Mouse (Mus musculus): ENCODE measurements around the gene Ptgdr. TPM values are rescaled to one million over a fixed set of nuclear protein-coding genes. Genes with fewer than 3 reads are reported as not detected.
"Not testable (repeated sequence)": the region's sequence is repeated elsewhere in the genome, so short reads cannot be mapped to it uniquely, and the experiment has no call there.

Ptgdr gene
- not detected in 2 replicates for polyA plus RNA-seq (2015; fragmentation: Nextera tagmentation; extraction: Ambion mirVana)

GRCm38 (mm10) chr14:44858868-44859613, at the start of gene Ptgdr:
Gene Ptgdr, minus strand, starts transcription at chr14:44859375.
- peak within 1 kb of the TSS; percentile 35 for H3K4me3 ChIP-seq (replicated peaks)
- no peaks in the 10 kb centered on the region for H3K36me3 ChIP-seq
- 1% methylated on average over 32 of the region's 32 CpGs for WGBS
- peaks cover 8% of the 10 kb centered on the region for H3K4me1 ChIP-seq
- no peak within 1 kb of the TSS for H3K27ac ChIP-seq
- ATAC-seq (replicated peaks; ENCODE audit: low FRiP score), result peak; percentile 49; the same call in 1 of the 2 replicates
- peaks cover 29% of the 10 kb centered on the region for H3K27me3 ChIP-seq
- H3K9ac ChIP-seq, result peak within 1 kb of the TSS; percentile 10; the same call in 1 of the 2 replicates
- H3K4me2 ChIP-seq, result peak within 1 kb of the TSS; percentile 61
- no peaks in the 10 kb centered on the region for H3K9me3 ChIP-seq (replicated peaks)

DNA sequence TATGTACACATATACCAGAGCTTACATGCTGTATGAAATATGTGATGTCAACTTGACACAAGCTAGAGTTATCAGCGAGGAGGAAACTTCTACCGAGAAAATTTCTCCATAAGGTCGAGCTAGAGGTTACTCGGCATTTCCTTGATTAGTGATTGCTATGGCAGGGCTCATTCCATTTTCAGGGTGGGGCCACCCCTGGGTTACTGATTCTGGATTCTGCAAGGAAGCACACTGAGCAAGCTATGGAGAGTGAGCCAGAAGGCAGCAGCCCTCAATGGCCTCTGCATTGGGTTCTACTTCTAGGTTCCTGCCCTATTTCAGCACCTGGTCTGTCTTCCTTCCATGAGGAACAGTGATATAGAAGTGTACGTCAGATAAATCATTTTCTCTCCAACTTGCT, 48.6 kb upstream of the Ptgdr start:
- Histone ChIP-seq H3K4me2 (no peak overlapping the region), H3K9me3 (replicated peaks) (no peaks in the 10 kb centered on the region), H3K9ac (no peak overlapping the region), H3K27me3 (no peaks in the 10 kb centered on the region), H3K4me1 (no peaks in the 10 kb centered on the region), H3K27ac (no peak overlapping the region), H3K4me3 (replicated peaks) (no peak overlapping the region), H3K36me3 (no peaks in the 10 kb centered on the region)
- no peak for ATAC-seq (replicated peaks; ENCODE audit: low FRiP score)
- 78% methylated on average over 5 of the region's 5 CpGs for WGBS

GRCm38 (mm10) chr14:44904199-44904598, 45.0 kb upstream of the Ptgdr start:
- H3K36me3 ChIP-seq, result no peaks in the 10 kb centered on the region
- H3K4me1 ChIP-seq, result no peaks in the 10 kb centered on the region
- H3K9ac ChIP-seq, result no peak overlapping the region
- H3K4me2 ChIP-seq, result no peak overlapping the region
- no peak overlapping the region for H3K4me3 ChIP-seq (replicated peaks)
- H3K27ac ChIP-seq, result no peak overlapping the region
- no peaks in the 10 kb centered on the region for H3K9me3 ChIP-seq (replicated peaks)
- no peaks in the 10 kb centered on the region for H3K27me3 ChIP-seq
- 92% methylated on average over 4 of the region's 4 CpGs for WGBS
- no peak for ATAC-seq (replicated peaks; ENCODE audit: low FRiP score)

DNA sequence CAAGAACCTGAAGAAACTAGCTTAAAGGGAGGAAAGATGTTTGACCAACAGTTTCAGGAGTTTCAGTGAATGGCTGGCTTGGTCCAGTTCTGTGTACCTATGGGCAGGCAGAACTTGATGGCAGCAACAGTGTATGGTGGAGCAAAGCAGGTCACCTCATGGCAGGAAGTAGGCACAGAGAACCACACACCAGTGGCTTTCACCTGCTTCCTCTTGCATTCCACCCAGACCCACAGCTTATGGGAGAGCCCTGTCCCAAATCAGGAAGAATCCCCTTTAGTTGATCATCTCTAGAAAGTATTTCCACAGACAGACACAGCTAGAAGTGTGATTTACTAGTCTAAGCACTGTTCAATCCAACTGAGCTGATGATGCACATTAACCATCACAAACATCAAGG, 42.6 kb upstream of the Ptgdr start:
- not testable (repeated sequence) for ATAC-seq (replicated peaks; ENCODE audit: low FRiP score); H3K4me1 ChIP-seq; H3K36me3 ChIP-seq; H3K9me3 ChIP-seq (replicated peaks); H3K4me2 ChIP-seq; H3K4me3 ChIP-seq (replicated peaks); H3K9ac ChIP-seq; H3K27ac ChIP-seq; H3K27me3 ChIP-seq

DNA sequence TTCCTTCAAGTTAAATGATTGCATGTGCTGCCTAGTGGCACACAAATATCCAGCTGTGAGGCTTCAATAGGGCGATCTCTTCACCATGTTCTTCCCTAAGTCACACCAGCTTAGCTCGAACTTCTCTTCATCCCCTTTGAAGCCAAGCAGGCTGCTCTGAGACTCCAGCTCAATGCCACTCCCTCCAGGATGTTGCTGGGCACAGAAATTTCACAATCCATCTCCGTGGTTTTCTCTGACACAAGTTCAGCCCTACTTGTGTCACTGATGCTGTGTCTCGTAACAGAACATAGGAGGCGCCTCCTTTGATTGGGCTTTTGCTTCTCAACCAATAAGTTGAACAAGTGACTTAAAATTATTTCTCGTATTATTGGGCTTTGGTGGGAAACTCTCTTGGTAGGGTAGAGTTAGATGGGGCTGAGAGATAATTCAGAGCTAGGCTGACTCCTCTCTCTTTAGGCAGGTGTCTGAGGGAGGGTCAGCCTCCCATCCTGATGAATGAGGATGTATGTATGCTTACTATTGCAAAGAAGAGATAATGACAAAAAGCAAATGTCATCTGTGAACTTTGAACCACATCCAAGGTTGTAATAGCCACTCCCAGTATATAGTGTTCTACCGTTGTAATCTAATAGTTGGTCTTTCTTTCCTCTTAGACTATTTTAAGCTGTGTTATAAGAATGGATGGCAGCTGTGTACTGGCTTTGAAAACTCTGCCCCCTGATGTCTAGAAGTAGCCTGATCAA, 32.4 kb upstream of the Ptgdr start:
- H3K27ac ChIP-seq, result no peak overlapping the region
- WGBS, result 79% methylated on average over 7 of the region's 7 CpGs
- H3K9me3 ChIP-seq (replicated peaks), result no peaks in the 10 kb centered on the region
- H3K27me3 ChIP-seq, result no peaks in the 10 kb centered on the region
- H3K36me3 ChIP-seq, result no peaks in the 10 kb centered on the region
- no peak overlapping the region for H3K4me3 ChIP-seq (replicated peaks)
- H3K4me2 ChIP-seq, result no peak overlapping the region
- no peak for ATAC-seq (replicated peaks; ENCODE audit: low FRiP score)
- no peaks in the 10 kb centered on the region for H3K4me1 ChIP-seq
- H3K9ac ChIP-seq, result no peak overlapping the region

DNA sequence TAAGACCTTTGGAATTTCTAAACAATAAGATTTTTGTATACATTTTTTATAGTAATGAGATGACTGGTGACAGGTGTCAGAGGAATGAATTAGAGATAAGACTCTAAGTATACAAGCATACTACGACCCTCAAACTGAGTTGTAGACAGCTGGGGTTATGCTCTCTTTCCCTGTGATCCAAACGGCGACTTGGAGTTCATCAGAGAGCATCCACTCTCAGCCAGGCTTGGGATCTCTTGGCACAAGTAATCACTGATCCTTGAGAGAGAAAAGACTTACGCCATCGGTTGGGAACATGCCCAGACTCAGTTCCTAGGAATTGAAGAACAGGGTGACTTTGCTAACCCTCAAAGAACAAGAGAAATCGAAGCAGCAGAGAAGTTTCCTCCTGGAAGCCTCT, 10.5 kb upstream of the Ptgdr start:
- Histone ChIP-seq H3K4me3 (replicated peaks) (no peak overlapping the region), H3K9ac (no peak overlapping the region), H3K4me1 (no peaks in the 10 kb centered on the region), H3K9me3 (replicated peaks) (no peaks in the 10 kb centered on the region), H3K27me3 (no peaks in the 10 kb centered on the region), H3K36me3 (no peaks in the 10 kb centered on the region), H3K4me2 (no peak overlapping the region), H3K27ac (no peak overlapping the region)
- no peak for ATAC-seq (replicated peaks; ENCODE audit: low FRiP score)
- 75% methylated on average over 6 of the region's 6 CpGs for WGBS

DNA sequence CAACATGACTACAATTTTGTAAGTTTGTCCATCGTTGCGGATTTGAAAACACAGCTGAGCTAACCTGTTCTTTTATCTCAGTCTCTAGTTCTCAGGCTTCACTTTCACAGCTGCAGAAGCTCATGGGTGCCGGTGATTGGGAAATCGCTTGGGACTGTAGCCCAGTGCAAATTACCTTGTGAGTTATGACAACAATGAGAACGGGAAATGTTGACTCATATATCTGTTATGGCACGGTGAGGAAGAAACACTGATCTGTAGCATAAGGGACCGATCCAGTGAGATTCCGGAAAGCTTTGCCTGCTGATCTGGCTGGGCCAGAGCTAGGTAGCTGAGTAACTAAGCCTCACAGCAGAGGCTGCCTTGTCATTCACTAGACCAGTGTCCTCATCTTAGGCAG, 6.5 kb upstream of the Ptgdr start:
- Histone ChIP-seq H3K9me3 (replicated peaks) (no peaks in the 10 kb centered on the region), H3K36me3 (no peaks in the 10 kb centered on the region), H3K4me1 (no peaks in the 10 kb centered on the region), H3K4me3 (replicated peaks) (no peak overlapping the region), H3K27ac (no peak overlapping the region), H3K27me3 (no peaks in the 10 kb centered on the region), H3K4me2 (no peak overlapping the region), H3K9ac (no peak overlapping the region)
- ATAC-seq (replicated peaks; ENCODE audit: low FRiP score), result no peak
- WGBS, result 87% methylated on average over 8 of the region's 8 CpGs

- Histone ChIP-seq H3K27ac (no peak overlapping the region), H3K9ac (no peak overlapping the region), H3K4me2 (no peak overlapping the region), H3K4me1 (peaks cover 8% of the 10 kb centered on the region), H3K9me3 (replicated peaks) (no peaks in the 10 kb centered on the region), H3K36me3 (no peaks in the 10 kb centered on the region), H3K27me3 (peaks cover 19% of the 10 kb centered on the region), H3K4me3 (replicated peaks) (no peak overlapping the region)
- WGBS, result 33% methylated on average over 4 of the region's 4 CpGs
- no peak for ATAC-seq (replicated peaks; ENCODE audit: low FRiP score)
These were observed 3.9 kb upstream of the Ptgdr start for GRCm38 (mm10) chr14:44863086-44863485.

DNA sequence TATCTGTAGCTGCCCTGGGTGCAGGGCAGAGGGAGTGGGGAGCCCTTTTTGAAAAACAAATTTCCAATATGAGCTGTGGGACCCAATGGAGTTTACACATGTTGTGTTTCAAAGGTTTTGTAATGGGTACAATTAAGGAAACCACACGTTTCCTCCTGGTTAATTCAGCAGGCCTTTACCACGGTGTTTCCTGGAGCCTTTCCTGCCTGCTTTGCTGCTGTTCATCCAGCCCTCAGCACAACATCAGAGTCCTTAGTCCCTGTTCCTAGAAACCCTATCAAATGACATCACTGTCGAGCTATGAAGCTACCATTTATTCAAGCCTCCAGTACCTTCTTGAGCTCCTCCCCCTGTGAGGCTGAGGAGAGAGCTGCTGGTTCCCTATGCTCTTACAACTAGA, 2.0 kb upstream of the Ptgdr start:
- no peak overlapping the region for H3K27ac ChIP-seq
- peaks cover 29% of the 10 kb centered on the region for H3K27me3 ChIP-seq
- no peaks in the 10 kb centered on the region for H3K9me3 ChIP-seq (replicated peaks)
- no peak overlapping the region for H3K9ac ChIP-seq
- no peaks in the 10 kb centered on the region for H3K36me3 ChIP-seq
- H3K4me2 ChIP-seq, result no peak overlapping the region
- 42% methylated on average over 3 of the region's 3 CpGs for WGBS
- no peak for ATAC-seq (replicated peaks; ENCODE audit: low FRiP score)
- H3K4me3 ChIP-seq (replicated peaks), result no peak overlapping the region
- H3K4me1 ChIP-seq, result peaks cover 8% of the 10 kb centered on the region

DNA sequence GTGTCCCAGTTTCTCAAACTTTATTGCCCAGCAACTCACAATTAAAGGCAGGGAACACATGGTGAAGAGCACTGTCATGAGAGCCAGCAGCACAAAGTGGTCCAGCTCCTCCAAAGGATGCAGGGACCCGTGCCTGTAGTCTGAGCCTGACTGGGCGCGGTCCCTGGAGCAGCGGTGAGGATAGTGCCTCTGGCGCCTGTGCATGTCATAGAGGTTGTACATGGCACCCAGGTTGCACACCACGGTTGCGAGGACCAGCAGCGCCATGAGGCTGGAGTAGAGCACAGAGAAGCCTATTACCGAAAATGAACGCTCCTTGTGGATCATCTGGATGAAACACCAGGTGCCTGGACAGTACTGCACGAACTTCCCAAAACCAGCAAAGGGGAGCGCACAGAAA, 803 bp downstream of the Ptgdr start:
- H3K4me1 ChIP-seq, result peaks cover 8% of the 10 kb centered on the region
- peak; percentile 52; the same call in 1 of the 2 replicates for ATAC-seq (replicated peaks; ENCODE audit: low FRiP score)
- WGBS, result 11% methylated on average over 12 of the region's 12 CpGs
- no peaks in the 10 kb centered on the region for H3K36me3 ChIP-seq
- H3K27ac ChIP-seq, result no peak overlapping the region
- H3K4me2 ChIP-seq, result peak overlapping the region; percentile 61
- H3K4me3 ChIP-seq (replicated peaks), result peak overlapping the region; percentile 35
- no peak overlapping the region for H3K9ac ChIP-seq
- peaks cover 29% of the 10 kb centered on the region for H3K27me3 ChIP-seq
- no peaks in the 10 kb centered on the region for H3K9me3 ChIP-seq (replicated peaks)

DNA sequence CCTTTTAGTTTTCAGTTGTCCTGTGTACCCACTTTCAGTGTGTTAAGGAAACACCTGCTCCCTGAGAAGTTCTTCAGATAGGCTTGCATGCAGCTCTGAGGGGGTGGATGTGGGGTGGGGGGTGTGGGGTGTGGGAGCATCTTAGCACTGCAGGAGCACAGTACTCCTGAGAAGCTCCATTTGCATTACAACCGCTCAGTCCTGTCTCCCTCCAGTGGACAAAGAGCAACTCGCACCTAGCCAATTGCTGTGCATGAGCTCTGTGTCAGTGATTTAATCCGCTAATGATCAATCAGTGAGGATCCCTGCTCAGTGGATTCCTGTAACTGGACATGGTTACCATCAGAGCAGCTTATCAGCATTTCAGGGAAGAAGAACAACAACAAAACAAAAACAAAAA, 8.5 kb downstream of the Ptgdr start:
- not testable (repeated sequence) for H3K4me2 ChIP-seq; H3K27ac ChIP-seq; H3K36me3 ChIP-seq; H3K9ac ChIP-seq; H3K4me1 ChIP-seq; H3K9me3 ChIP-seq (replicated peaks); H3K4me3 ChIP-seq (replicated peaks); H3K27me3 ChIP-seq
- ATAC-seq (replicated peaks; ENCODE audit: low FRiP score), result peak; percentile 75
- 8% methylated on average over 3 of the region's 3 CpGs for WGBS

GRCm38 (mm10) chr14:44847740-44848139, 11.4 kb downstream of the Ptgdr start:
- no peak for ATAC-seq (replicated peaks; ENCODE audit: low FRiP score)
- H3K4me1 ChIP-seq, result no peaks in the 10 kb centered on the region

More at GRCm38 (mm10) chr14:44847740-44848139, 11.4 kb downstream of the Ptgdr start:
- H3K27ac ChIP-seq, result no peak overlapping the region
- H3K9ac ChIP-seq, result no peak overlapping the region
- 87% methylated on average over 2 of the region's 2 CpGs for WGBS
- no peaks in the 10 kb centered on the region for H3K9me3 ChIP-seq (replicated peaks)
- H3K27me3 ChIP-seq, result 0 out of 2 replicates have a peak, but pooled peaks cover 3% of the 10 kb centered on the region
- no peak overlapping the region for H3K4me3 ChIP-seq (replicated peaks)
- no peak overlapping the region for H3K4me2 ChIP-seq
- no peaks in the 10 kb centered on the region for H3K36me3 ChIP-seq
